Mouse (Mus musculus): Measurements from ENCODE around the gene Ptprb.

GRCm38 (mm10) chr10:116416142-116416541, 140.8 kb downstream of the Ptprb start:
- TF ChIP-seq CTCF (IDR thresholded peaks at IDR 0.05; ENCODE audit: control insufficient read depth, insufficient read depth, insufficient read length) (no peak), MAX (IDR thresholded peaks at IDR 0.05) (no peak), MYOD1 (IDR thresholded peaks at IDR 0.05; ENCODE audit: control insufficient read depth, insufficient read length, low read depth) (no peak)
